In the genomic region with DNA sequence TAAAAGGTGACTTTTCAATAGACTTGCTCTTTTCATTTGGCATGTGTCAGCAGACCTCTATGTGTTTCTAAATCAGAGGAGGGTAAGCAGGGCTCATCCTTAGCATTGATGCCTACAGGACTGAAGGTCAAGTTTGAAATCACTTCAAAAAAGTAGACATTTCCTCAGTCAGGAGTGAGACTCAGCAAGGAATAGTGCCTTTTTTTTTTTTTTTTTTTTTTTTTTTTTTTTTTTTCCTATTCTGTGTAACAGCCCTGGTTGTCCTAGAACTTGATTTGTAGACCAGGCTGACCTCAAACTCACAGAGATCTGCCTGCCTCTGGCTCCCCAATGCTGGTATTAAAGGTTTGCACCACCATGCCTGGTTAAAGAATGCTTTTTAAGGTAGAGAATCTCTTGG, we compare ENCODE assay signal across 35 mouse cellular contexts.
"Had no signal": no experiment of that assay in that cellular context is flagged by ENCODE, and none has a peak within 500 bp of the region (broad histone marks: within the 10 kb centered on the region; RNA-seq: fewer than 3 reads in every experiment).

No protein-coding gene starts in this region.

- H3K4me1 ChIP-seq: heart, embryonic 12.5 days; heart, embryonic 13.5 days; heart, embryonic 15.5 days; hindbrain, embryonic 12.5 days; hindbrain, embryonic 13.5 days; hindbrain, embryonic 15.5 days; intestine, embryonic 15.5 days; kidney, embryonic 15.5 days had no signal

- H3K9ac ChIP-seq: heart, embryonic 12.5 days; heart, embryonic 13.5 days; heart, embryonic 15.5 days; hindbrain, embryonic 12.5 days; hindbrain, embryonic 13.5 days; hindbrain, embryonic 14.5 days; hindbrain, embryonic 15.5 days; intestine, embryonic 15.5 days; kidney, embryonic 15.5 days had no signal

- DNase-seq: heart, postnatal 10 days; heart, postnatal 14 days; heart, postnatal 36 days; heart, postnatal 4 days; kidney, adult 11 months; kidney, adult 18-20 months; kidney, adult 2 months; kidney, adult 8-10 months; kidney, adult 9 months; kidney, postnatal 10 days; kidney, postnatal 14 days; kidney, postnatal 25 days; kidney, postnatal 36 days; kidney, postnatal 4 days; layer of hippocampus, adult 9-11 months; layer of hippocampus, postnatal 36 days had no signal

- H3K4me2 ChIP-seq: heart, embryonic 11.5 days; heart, embryonic 12.5 days; heart, embryonic 13.5 days; heart, embryonic 15.5 days; hindbrain, embryonic 12.5 days; hindbrain, embryonic 13.5 days; hindbrain, embryonic 14.5 days; hindbrain, embryonic 15.5 days; intestine, embryonic 15.5 days; kidney, embryonic 15.5 days had no signal

- H3K4me3 ChIP-seq: heart, embryonic 12.5 days; heart, embryonic 13.5 days; heart, embryonic 15.5 days; hindbrain, embryonic 10.5 days; hindbrain, embryonic 12.5 days; hindbrain, embryonic 13.5 days; hindbrain, embryonic 15.5 days; intestine, embryonic 15.5 days; kidney, embryonic 15.5 days; layer of hippocampus, adult 2 months; left cerebral cortex, adult 2 months had no signal

- ATAC-seq: hindbrain, embryonic 16.5 days; hindbrain, postnatal 0 days; inflammation-experienced regulatory T-cells, adult 6 months; intestine, embryonic 15.5 days; intestine, embryonic 16.5 days; intestine, postnatal 0 days had no signal

- H3K9me3 ChIP-seq: heart, embryonic 12.5 days; heart, embryonic 13.5 days; heart, embryonic 15.5 days; hindbrain, embryonic 10.5 days; hindbrain, embryonic 12.5 days; hindbrain, embryonic 13.5 days; hindbrain, embryonic 15.5 days; intestine, embryonic 15.5 days; kidney, embryonic 15.5 days had no signal

- H3K27me3 ChIP-seq: heart, embryonic 12.5 days; heart, embryonic 13.5 days; heart, embryonic 15.5 days; intestine, embryonic 15.5 days; kidney, embryonic 15.5 days had no signal

- H3K27ac ChIP-seq: heart, embryonic 13.5 days; heart, embryonic 15.5 days; hindbrain, embryonic 10.5 days; hindbrain, embryonic 12.5 days; hindbrain, embryonic 13.5 days; hindbrain, embryonic 14.5 days; hindbrain, embryonic 15.5 days; hindbrain, postnatal 0 days; intestine, embryonic 15.5 days; kidney, postnatal 0 days; layer of hippocampus, adult 2 months; left cerebral cortex, adult 2 months had no signal
